Mouse (Mus musculus): Measurements from ENCODE around the gene 1700012A03Rik.

The 1700012A03Rik gene

DNA sequence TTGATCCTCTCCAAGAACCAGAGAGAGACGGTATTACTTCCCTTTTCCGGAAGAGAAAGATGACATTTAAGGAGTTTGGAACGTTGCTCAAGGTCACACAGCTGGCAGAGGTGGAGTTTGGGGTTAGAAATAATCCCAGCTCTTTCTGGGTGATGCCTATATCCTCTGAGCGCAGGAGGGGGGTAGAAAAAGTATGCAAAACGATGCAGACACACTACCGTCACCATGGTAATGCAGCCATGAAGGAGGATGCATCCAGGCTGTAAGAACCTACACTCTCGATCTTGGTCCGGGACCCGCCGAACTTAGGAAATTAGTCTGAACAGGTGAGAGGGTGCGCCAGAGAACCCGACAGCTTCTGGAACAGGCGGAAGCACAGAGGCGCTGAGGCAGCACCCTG lies 43.3 kb downstream of the 1700012A03Rik start:
- no peak for DNase-seq (ENCODE audit: low read depth)

DNA sequence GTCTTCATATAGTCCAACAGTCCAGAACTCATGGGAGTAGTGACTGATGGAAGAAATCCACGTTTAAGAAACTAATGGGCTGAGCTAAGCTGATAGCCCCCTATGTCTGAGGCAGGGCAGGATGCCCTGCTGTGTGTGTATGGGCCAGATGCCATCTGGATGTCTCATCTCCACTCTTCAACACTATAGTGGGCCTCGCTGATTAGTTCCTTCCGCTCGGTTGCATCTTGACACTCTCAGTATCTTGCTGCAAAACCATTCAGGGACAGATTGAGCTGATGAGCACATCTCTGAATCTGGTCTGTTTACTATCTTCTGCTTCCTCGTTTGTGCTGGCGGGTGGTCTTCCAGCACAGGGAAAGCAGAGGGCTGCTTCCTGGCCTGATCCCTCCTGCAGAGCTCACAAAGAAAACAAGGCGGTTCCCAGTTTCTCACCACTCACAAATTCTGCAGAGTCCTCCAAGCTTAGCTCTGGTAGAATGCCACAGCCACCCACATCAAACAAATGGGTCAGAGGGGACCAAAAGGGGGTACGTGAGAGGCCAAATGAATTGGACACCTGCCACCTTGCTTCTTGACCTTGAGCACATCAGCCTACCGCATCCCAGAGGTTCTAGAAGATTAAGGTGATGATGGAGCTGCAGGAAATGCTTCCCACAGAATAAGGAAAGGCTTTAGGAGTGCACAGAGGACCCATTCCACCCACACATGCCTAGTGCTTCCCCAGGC lies 55.7 kb downstream of the 1700012A03Rik start:
- DNase-seq (ENCODE audit: low read depth) = no peak

Measured in NIH3T3 (cell line).